Comparison of ENCODE assay signal across 8 mouse cellular contexts in the genomic region with DNA sequence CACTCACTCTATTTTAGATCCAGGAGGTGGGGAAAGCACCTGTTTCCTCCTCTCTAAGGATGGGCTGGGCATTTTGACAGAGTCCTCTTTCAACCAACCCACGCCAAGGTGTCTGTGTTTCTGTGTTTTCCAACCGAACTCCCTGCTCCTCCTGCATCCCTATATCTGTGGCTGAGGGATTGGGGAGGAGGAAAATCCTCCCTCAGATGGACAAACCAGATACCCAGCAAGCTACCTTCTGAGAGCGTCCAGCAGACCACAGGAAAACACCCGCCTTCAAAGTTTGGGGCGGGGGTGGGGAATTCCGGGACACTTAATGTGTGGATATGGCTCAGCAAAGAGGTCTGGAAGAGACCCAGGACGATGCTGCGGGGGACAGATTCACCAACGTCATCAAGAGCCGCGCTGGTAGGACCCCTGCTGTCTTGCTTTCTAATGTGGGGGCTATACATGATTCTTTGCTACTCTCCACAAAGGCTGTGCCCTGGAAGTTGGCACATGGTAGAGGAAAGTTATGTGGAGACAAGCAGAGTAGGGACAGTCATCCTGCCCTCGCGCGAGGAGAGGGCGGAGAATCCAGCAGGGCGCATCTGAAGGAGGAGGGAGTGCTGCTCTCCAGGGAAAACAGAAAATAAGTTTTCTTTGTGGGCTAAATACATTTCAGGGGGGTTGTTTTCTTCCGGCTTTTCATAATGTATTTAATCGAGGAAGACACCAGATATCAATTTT.
DNase-seq lines count a peak whose midpoint lies in the region; ATAC-seq and TF ChIP-seq lines count a peak whose summit lies in the region.

No protein-coding gene starts in this region.

- peak overlapping the region; percentile 36 for H3K4me3 ChIP-seq in heart, embryonic 13.5 days
- no peak overlapping the region for H3K4me3 ChIP-seq in embryonic facial prominence, embryonic 11.5 days (ENCODE audit: low read depth, low read length)
- no peak overlapping the region for H3K4me3 ChIP-seq in intestine, postnatal 0 days (ENCODE audit: low read depth, low read length)
- peak overlapping the region; percentile 32 for H3K4me3 ChIP-seq in neural tube, embryonic 15.5 days (replicated peaks)

- intact Hi-C loops in heart, postnatal 10 days (cut with DNase I), result no loop called here

- no peaks in the 10 kb centered on the region for H3K36me3 ChIP-seq in heart, embryonic 13.5 days
- H3K36me3 ChIP-seq in embryonic facial prominence, embryonic 11.5 days (replicated peaks; ENCODE audit: control insufficient read depth, insufficient read depth, low read depth, low read length), result no peaks in the 10 kb centered on the region
- H3K36me3 ChIP-seq in intestine, postnatal 0 days (ENCODE audit: control insufficient read depth, insufficient read depth), result no peaks in the 10 kb centered on the region
- H3K36me3 ChIP-seq in neural tube, embryonic 15.5 days, result no peaks in the 10 kb centered on the region

- H3K27me3 ChIP-seq in heart, embryonic 13.5 days (replicated peaks), result no peaks in the 10 kb centered on the region
- no peaks in the 10 kb centered on the region for H3K27me3 ChIP-seq in embryonic facial prominence, embryonic 11.5 days (ENCODE audit: control insufficient read depth, insufficient read depth, low read length)
- H3K27me3 ChIP-seq in intestine, postnatal 0 days (replicated peaks; ENCODE audit: control insufficient read depth, insufficient read depth, low read length), result no peaks in the 10 kb centered on the region
- no peaks in the 10 kb centered on the region for H3K27me3 ChIP-seq in neural tube, embryonic 15.5 days (replicated peaks)

- DNase-seq in heart, postnatal 10 days, result no peak
- DNase-seq in embryonic facial prominence, embryonic 11.5 days (ENCODE audit: low spot score), result peak; percentile 1
- DNase-seq in lung, adult 18-20 months, result no peak
- no peak for DNase-seq in kidney, adult 18-20 months

- no peaks in the 10 kb centered on the region for H3K4me1 ChIP-seq in heart, embryonic 13.5 days
- H3K4me1 ChIP-seq in embryonic facial prominence, embryonic 11.5 days (ENCODE audit: control insufficient read depth, insufficient read depth, low read length), result no peaks in the 10 kb centered on the region
- no peaks in the 10 kb centered on the region for H3K4me1 ChIP-seq in intestine, postnatal 0 days (replicated peaks; ENCODE audit: control insufficient read depth, insufficient read depth, low read length)
- no peaks in the 10 kb centered on the region for H3K4me1 ChIP-seq in neural tube, embryonic 15.5 days

- no peak for ATAC-seq in heart, embryonic 13.5 days (ENCODE audit: extremely low read depth, insufficient number of reproducible peaks, low FRiP score, low TSS enrichment)
- no peak for ATAC-seq in embryonic facial prominence, embryonic 11.5 days (replicated peaks; ENCODE audit: insufficient number of reproducible peaks, low FRiP score, low TSS enrichment, low read depth)
- ATAC-seq in intestine, postnatal 0 days, result no peak
- ATAC-seq in neural tube, embryonic 15.5 days (ENCODE audit: low FRiP score), result no peak
- ATAC-seq in megakaryocyte progenitor cell, adult 5-6 weeks (replicated peaks; ENCODE audit: poor library complexity), result no peak

- H3K4me2 ChIP-seq in heart, embryonic 13.5 days, result peak overlapping the region; percentile 63
- peak overlapping the region; percentile 23 for H3K4me2 ChIP-seq in embryonic facial prominence, embryonic 11.5 days (ENCODE audit: low read depth, low read length)
- H3K4me2 ChIP-seq in intestine, postnatal 0 days (replicated peaks; ENCODE audit: low read depth), result peak overlapping the region; percentile 45
- peak overlapping the region; percentile 58 for H3K4me2 ChIP-seq in neural tube, embryonic 15.5 days

- no peak overlapping the region for H3K9ac ChIP-seq in heart, embryonic 13.5 days
- no peak overlapping the region; the same call in 1 of the 2 replicates for H3K9ac ChIP-seq in embryonic facial prominence, embryonic 11.5 days (replicated peaks; ENCODE audit: low read length)
- no peak overlapping the region for H3K9ac ChIP-seq in intestine, postnatal 0 days (ENCODE audit: low read depth, low read length)
- no peak overlapping the region for H3K9ac ChIP-seq in neural tube, embryonic 15.5 days (replicated peaks)

- 16% methylated on average over 18 of the region's 18 CpGs for WGBS in heart, embryonic 13.5 days
- WGBS in embryonic facial prominence, embryonic 11.5 days, result 24% methylated on average over 18 of the region's 18 CpGs
- WGBS in intestine, postnatal 0 days, result 31% methylated on average over 18 of the region's 18 CpGs
- 26% methylated on average over 18 of the region's 18 CpGs for WGBS in neural tube, embryonic 15.5 days

- no peaks in the 10 kb centered on the region for H3K9me3 ChIP-seq in heart, embryonic 13.5 days
- no peaks in the 10 kb centered on the region for H3K9me3 ChIP-seq in embryonic facial prominence, embryonic 11.5 days (replicated peaks; ENCODE audit: control insufficient read depth, low read length)
- H3K9me3 ChIP-seq in intestine, postnatal 0 days (ENCODE audit: control insufficient read depth), result no peaks in the 10 kb centered on the region
- H3K9me3 ChIP-seq in neural tube, embryonic 15.5 days (replicated peaks), result no peaks in the 10 kb centered on the region

- H3K27ac ChIP-seq in heart, embryonic 13.5 days (replicated peaks), result no peak overlapping the region
- H3K27ac ChIP-seq in embryonic facial prominence, embryonic 11.5 days (replicated peaks; ENCODE audit: low read depth, low read length), result no peak overlapping the region
- no peak overlapping the region for H3K27ac ChIP-seq in intestine, postnatal 0 days (ENCODE audit: low read depth, low read length)
- no peak overlapping the region for H3K27ac ChIP-seq in neural tube, embryonic 15.5 days (replicated peaks)

- no peak for TF ChIP-seq CTCF in intestine, postnatal 0 days (IDR thresholded peaks at IDR 0.05; ENCODE audit: low read depth)

Comparison
In these comparisons a context has a peak if more than half of its experiments do, and no peak if none do; other contexts are left out.
1. H3K4me3 ChIP-seq: peak in heart, embryonic 13.5 days (single experiment) and neural tube, embryonic 15.5 days (single experiment); none in embryonic facial prominence, embryonic 11.5 days (single experiment) and intestine, postnatal 0 days (single experiment).
2. Peak in every context shown above with its lines, with median percentiles within 50 percentile points of each other: H3K4me2 ChIP-seq.